Mouse (Mus musculus) erythroblast, embryonic 14.5 days (primary cell): ENCODE data around the gene Actg1.

Source experiments
- GATA1 ChIP-seq: IDR thresholded peaks from 2 replicates; pipeline ENCODE4 v1.6.1; 2012; ENCODE audit warnings: low read length, inconsistent platforms, mixed read lengths
- TAL1 ChIP-seq: IDR thresholded peaks from 3 replicates; pipeline ENCODE4 v1.6.1; 2012; ENCODE audit warnings: low read length, inconsistent platforms, mixed read lengths

DNA sequence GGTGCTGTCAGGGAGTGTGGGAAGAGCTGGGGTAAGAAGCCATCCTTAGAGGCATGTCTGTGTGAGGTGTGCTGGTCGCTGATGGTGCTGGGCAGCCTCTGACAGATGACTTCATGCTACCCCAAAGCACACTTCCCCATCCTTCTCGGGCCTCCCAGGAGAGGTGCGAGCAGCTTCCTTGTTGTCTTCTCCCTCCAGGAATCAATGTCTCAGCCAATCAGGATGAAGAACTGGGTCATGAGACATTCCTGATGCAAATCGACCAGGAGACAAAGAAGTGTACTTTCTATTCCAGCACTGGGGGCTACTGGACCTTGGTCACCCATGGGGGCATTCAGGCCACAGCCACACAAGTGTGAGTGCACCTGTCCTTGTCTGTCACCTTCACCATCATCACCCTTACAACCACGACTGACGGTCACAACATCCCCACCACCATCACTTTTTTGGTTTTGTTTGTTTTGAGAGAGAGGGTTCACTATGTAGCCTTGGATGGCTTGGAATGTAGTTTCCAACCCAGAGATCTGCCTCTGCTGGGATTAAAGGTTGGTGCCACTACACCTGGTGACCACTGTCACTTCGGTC is 18.2 kb upstream of the Actg1 start:
- TF ChIP-seq GATA1 (no peak), TAL1 (no peak)
